Mouse (Mus musculus): Measurements from ENCODE around the gene Pin1rt1. TPM values are rescaled to one million over a fixed set of nuclear protein-coding genes. Genes with fewer than 3 reads are reported as not detected.

Gene Pin1rt1
- not detected for total RNA-seq (2021)
- long read RNA-seq, experiment 1 = 0 reads
- long read RNA-seq, experiment 2, partial matches to known transcripts = 0 of 1 reads
- long read RNA-seq, experiment 2, other reads (novel, unspliced or antisense) = 1 of 1 reads

GRCm38 (mm10) chr2:104716279-104716678 is at the start of gene Pin1rt1:
TSS of gene Pin1rt1 (minus strand) at chr2:104716379.
- DNase-seq (ENCODE audit: low spot score in 2 of 2) = no peak

DNA sequence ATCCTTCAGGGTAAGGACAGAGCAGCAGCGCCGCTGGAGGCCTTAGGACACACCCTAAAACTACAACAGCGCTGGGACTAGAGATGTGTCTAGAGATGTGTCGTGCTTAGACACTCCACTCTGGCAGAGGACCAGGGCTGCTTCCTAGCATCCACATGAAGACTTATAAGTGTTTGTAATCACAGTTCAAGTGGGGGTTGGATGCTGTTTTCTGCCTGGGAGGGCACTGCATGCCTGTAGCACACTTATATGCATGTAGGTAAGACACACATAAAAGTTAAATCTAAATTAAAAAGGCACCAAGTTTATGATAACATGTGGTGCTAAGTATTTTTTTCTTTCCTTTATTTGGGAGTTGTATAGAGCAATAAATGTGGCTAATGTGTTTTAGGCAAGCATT is 47.8 kb upstream of the Pin1rt1 start:
- no peak for DNase-seq (ENCODE audit: low spot score in 2 of 2)

GRCm38 (mm10) chr2:104763134-104763703 is 47.0 kb upstream of the Pin1rt1 start:
- DNase-seq (ENCODE audit: low spot score in 2 of 2) = no peak

- DNase-seq (ENCODE audit: low spot score in 2 of 2) = no peak
Measured at GRCm38 (mm10) chr2:104750611-104751010, 34.4 kb upstream of the Pin1rt1 start.

GRCm38 (mm10) chr2:104748652-104749183 is 32.5 kb upstream of the Pin1rt1 start:
- DNase-seq (ENCODE audit: low spot score in 2 of 2) = no peak

DNA sequence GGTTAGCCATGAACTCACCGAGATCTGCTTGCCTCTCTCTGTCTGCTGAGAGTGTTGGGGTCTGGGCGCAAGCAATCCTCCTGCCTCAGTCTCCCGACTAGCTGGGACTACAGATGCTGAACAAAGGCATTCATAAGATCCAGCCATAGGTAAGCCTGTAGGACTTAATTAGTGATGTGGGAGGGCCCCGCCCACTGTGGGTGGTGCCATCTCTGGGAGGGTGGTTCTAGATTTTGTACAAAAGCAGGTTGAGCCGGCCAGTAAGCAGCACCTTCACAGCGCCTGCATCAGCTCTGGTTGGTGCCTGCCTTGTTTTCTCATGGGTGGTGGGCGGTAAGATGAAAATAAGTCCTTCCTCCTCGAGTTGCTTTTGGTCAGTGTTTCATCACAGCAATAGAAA is 30.1 kb upstream of the Pin1rt1 start:
- no peak for DNase-seq (ENCODE audit: low spot score in 2 of 2)

- no peak for DNase-seq (ENCODE audit: low spot score in 2 of 2)
Measured at GRCm38 (mm10) chr2:104743971-104744370, 27.8 kb upstream of the Pin1rt1 start.

DNA sequence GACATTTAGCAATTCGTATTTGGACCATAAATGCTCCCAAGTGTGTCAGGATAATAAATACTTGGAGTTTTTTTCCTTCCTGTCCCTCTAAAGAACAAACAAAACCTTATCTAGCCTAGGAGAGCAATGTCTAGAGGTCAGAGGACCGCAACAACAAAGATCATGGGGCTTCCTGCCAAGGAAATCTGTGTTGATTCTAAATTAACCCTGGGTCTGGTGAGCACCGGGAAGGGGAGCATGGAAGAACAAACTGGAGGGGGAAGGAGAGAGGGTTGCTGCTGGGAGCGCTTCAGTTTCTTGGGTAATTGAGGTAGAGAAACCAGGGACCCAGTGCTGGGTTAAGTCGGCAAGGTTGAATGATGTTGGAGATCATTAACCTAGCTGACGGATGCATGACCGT is 27.0 kb upstream of the Pin1rt1 start:
- DNase-seq (ENCODE audit: low spot score in 2 of 2) = no peak

- DNase-seq (ENCODE audit: low spot score in 2 of 2) = peak; percentile 85 to 90
Measured at GRCm38 (mm10) chr2:104742741-104743064, 26.5 kb upstream of the Pin1rt1 start, which contains the start of gene Depdc7. TSS of gene Depdc7 (minus strand) at chr2:104742878.

DNA sequence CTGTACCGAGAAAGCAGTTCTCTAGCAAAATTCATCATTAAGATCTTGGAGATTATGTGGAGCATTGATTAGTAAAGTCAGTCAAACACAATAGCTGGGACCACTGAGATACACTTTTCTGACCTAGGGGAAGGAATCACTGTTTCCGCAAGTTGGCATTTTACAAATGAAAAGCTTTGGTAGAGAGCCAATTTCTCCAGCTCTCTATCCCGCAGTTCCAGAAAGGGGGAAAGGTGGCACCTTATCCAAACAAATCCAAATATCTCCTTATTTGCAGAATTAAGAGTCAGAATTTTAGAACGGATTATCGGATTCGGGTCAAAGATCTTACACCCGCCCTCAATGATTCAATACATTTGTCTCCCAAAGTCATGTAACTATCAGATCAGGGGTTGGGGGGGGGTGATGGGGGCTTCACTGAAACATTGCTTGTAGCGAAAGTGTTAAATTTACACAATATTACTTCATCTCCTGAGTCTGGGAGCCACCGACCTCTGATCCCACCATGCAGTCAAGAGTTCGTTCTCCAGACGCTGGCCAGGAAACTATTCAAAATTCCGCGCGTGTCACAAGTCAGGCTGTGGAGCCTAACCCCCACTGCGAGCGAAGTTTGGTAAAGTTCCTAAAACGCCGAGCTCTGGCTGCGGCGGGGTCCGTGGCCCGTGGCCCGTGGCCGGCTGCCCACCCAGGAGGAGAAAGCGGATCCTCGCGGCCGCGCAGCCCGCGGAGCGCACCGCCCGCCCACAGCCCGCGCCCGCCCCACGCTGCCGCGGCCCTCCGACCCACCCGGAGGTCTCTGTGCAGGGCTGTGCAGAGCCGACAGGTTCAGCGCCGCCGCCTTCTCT is 25.9 kb upstream of the Pin1rt1 start:
- no peak for DNase-seq (ENCODE audit: low spot score in 2 of 2)

DNA sequence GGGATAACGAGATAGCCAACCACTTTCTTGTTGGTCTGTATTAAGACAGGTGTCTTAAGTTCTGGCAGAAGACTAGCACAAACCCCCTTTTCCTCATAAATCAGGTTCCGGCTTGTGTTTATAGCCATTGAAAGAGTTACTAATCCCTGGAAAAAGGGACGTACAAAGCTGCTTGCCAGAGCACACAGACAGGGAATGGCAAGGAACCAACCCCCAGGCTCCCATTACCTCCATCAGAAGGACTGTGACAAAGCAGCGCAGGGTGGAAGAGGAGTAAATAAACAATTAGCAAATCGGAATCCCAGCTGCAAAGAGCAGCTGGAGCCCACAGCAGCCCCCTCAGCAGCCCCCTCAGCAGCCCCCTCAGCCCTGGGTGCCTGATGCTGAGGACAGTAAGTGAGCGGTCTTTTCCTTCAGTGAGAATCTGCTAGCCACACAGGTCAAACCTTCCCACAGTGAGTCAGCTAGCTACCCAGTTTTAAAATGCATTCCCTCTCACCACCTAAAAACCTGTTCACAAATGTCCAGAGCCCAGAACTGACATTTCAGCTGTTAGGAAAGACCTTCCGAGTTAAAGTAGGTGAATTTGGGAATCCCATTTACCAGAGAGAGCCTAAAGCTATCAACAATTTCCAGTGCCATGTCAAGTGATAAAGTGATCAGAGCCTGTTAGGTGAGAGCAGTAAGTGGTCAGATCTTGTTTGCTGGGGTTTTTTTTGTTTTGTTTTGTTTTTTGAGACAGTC is 25.0 kb upstream of the Pin1rt1 start:
- DNase-seq (ENCODE audit: low spot score in 2 of 2) = no peak

DNA sequence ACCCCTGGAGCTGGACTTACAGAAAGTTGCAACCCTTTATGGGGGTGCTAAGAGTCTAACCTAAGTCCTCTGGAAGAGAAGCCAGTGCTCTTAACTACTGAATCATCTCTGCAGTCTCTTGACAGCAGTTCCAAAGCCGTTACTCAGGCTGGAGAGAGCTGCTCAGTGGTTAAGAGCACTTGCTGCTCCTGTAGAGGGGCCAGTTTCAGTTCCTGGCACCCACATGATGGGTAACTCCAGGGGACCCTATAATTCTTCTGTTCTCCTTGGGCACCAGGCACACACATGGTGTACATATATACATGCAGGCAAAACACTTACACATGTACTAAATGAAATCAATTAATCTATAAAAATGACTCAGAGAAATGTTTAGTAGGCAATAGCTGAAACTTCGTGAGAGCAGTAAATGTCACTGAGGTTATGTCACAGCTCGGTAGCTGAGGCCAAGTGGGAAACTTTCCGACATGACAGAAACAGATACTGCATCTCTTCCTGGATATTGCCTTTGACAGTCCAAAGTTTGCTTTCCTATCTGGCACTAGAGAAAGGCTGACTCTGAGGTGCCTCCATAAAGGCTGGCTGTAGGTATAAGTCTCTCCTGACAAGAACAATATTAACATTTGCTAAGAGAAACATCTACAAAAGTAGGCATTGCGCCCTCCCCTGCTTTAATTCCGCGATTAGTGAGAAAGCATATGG is 24.2 kb upstream of the Pin1rt1 start:
- no peak for DNase-seq (ENCODE audit: low spot score in 2 of 2)

DNA sequence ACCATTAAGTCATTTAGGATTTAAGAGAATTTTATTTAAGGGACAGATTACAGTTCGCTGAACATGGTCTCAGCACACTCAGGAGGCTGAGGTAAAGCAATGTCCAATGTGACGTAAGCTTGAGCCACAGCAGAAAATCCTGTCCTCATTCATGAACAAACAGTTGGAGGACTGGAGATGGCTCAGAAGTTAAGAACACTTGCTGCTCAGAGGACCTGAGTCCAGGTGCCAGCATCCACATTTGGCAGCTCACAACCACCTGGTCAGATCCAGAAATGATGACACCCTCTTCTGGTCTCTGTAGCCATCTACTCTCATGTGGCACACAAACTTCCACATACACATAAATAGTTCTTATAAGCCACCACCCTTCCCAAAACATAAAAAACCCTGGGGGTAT is 23.5 kb upstream of the Pin1rt1 start:
- DNase-seq (ENCODE audit: low spot score in 2 of 2) = no peak

GRCm38 (mm10) chr2:104736241-104736640 is 20.1 kb upstream of the Pin1rt1 start:
- no peak for DNase-seq (ENCODE audit: low spot score in 2 of 2)

DNA sequence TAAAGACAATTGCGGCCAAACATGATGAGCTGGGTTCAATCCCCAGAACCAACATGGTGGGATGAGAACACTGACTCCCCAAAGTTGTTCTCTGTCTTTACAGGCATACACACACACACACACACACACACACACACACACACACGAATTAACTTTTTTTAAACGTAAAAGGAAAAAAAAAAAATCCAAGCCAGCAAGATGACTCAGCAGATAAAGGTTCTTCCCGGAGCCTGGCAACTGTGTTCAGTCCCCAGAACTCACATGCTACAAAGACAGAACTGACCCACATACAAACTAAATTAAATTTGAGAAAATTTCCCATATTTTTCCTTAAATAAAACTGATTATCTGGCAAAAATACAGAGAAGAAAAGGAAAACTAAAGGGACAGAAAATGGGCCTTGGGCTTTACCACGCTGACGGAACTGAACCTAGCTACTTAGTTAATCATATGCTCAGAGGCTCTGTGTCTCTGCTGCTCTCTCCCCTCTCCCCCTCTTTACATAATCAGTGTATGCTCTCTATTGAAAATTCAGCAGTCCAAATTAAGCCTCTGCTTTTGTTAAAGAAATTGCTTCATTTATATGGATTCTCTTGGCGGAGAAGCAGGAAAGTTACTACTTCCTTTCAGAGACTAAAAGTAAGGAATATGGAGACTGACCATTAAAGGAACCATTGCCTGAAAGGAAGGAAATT is 16.5 kb upstream of the Pin1rt1 start:
- DNase-seq (ENCODE audit: low spot score in 2 of 2) = no peak

- DNase-seq (ENCODE audit: low spot score in 2 of 2) = no peak
Measured at GRCm38 (mm10) chr2:104732033-104732444, 15.9 kb upstream of the Pin1rt1 start.

- no peak for DNase-seq (ENCODE audit: low spot score in 2 of 2)
Measured at GRCm38 (mm10) chr2:104727369-104727768, 11.2 kb upstream of the Pin1rt1 start.

DNA sequence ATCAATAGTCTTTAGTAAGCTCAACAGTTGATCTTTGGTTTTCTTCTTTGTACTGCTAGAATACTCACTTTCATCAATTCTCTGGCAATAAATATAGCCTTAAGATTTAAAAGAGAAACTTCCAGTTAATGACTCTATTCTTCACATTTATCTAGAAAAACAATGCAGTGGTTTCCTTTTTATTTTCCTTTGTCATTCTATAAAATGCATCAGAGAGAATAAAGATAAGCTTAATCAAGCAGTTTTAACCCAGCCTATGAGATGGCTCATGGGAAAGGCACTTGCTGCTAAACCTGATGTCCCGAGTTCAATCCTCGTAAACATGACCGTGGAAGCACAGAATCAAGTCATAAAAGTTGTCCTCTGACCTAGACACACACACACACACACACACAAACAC is 5.8 kb upstream of the Pin1rt1 start:
- DNase-seq (ENCODE audit: low spot score in 2 of 2) = no peak

GRCm38 (mm10) chr2:104717827-104718226 is 1.6 kb upstream of the Pin1rt1 start:
- DNase-seq (ENCODE audit: low spot score in 2 of 2) = no peak

GRCm38 (mm10) chr2:104717231-104717735 is 1.1 kb upstream of the Pin1rt1 start:
- DNase-seq (ENCODE audit: low spot score in 2 of 2) = no peak

All from gastrocnemius, postnatal 4 days (tissue).